Mouse (Mus musculus) heart, postnatal 10 days (tissue): ENCODE measurements around the gene Rnf141. TPM values are rescaled to one million over a fixed set of nuclear protein-coding genes. Genes with fewer than 3 reads are reported as not detected.

ENCODE experiments used
- DNase-seq, 2 experiments: peaks; one replicate each; pipeline ENCODE4 v3.0.0; 2021
- intact Hi-C: fragments of 180-260 bp; cut with DNase I; formaldehyde crosslinking; loops from one replicate; pipeline ENCODE4 v1.15.1; 2025
- total RNA-seq, 2 experiments: library from RNA; stranded (reverse); gene quantifications; 2 replicates each; pipeline ENCODE4 v1.2.3; 2021

The Rnf141 gene
- total RNA-seq, 2 experiments from 2014 or later: 50.4 to 51.2 TPM

DNA sequence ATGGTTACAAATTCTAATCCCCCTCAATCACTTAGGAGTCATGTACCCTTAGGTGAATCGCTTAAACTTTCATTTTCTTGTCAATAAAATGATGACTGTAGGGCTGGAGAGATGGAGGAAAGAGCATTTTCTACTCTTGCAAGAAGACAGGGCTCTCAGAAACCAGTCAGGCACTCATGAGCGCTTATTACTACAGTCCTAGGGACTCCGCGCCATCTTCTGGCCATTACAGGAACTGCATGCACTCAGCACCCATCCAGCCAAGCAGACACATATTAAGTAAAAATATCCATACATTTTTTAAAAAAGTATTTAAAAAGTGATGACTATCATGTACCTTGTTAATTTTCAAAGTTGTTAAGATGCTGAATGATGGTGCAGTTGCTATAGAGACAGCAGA lies 43.2 kb downstream of the Rnf141 start:
- intact Hi-C loops: loop anchor here (1.0 to 5.0 kb wide), 4 partner anchors 74 to 514 kb away; no protein-coding TSS in a partner anchor
- DNase-seq: peak; percentile 85 to 90

DNA sequence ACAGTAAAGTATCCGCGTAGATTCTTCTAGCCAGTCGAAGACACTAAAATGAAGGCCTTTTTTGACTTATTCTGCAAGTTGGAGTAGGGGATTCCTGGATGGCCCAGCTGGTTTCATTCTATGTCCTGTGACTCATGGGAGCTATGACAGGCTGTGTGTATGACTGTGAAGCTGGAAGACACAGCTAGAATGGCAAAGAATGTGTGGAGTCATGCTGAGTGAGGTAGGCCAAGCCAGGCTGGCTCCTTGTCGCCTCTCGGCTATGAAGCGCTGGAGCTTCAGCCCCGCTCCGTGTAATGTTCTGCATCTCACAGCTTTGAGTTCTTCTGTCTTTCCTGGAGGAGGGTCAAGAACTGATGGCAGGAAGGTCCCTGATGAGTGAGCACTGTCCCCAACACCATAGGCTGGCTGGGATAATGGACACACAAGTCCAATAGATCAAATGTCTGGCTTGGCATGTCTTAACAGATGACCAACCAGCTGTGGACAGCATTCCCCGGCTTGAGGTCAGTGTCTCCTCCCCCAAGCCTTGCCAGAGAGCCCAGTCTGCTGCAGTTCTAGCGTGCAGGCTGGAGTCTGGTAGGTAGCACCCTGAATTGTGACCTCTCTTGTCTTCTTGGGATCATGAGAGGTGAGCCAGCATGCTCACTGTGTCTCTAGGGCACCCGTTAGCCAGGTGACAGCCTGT lies 46.4 kb downstream of the Rnf141 start:
- intact Hi-C loops: no loop called here

DNA sequence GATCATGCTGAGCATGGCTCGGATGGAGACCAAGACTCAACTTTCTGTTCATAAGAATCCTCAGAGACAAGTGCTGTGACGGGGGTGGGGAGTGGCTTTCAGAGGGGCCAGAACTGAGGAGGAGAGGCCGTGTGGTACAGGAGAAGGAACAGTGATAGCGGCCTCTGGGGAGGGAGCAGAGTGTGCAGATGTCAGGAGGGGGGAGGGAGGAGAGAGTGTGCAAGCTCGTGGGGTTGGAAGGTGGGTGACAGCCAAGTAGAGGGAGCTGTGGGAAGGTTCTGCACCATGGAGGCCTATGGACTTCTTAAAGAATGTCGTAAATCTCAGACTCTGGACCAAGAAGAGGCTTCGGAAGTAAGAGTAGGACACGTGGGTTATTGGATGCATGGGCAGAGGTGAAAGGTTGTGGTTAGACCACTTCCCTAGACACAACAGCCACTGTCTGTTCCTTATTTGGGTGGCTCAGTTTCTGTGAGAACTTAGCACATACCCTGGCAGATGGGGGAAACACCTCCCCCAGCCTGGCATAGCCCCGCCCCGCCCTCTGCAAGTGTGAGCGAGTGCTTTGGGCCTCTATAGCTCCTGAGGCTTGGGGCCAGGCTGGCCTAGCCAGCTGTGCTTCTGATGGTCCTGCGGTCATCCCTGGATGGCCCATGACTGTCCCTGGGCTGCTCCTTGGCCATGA lies 47.7 kb downstream of the Rnf141 start:
- intact Hi-C loops: no loop called here
- no peak for DNase-seq

More for the DNA sequence above, 46.4 kb downstream of the Rnf141 start:
- peak in 1 of 2 experiments; percentile 29 for DNase-seq

DNA sequence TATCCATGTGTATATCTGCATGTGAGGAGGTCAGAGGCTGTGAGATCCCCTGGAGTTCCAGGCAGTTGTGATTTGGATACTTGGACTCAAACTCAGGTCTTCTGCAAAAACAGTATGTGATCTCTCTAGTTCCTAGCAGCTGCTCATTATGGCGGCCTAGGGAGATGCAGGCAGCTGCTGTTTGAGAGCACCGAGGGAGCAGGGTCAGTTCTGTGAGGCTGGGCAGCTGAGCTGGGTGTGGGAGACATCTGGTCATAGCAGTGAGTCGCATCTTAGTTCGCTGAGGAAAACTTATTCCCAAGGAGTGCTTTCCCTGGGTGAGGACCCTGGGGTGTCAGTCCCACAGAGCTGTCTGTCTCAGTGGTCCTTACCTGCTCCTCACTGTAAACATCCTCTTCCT lies 49.5 kb downstream of the Rnf141 start:
- intact Hi-C loops: no loop called here
- no peak for DNase-seq

DNA sequence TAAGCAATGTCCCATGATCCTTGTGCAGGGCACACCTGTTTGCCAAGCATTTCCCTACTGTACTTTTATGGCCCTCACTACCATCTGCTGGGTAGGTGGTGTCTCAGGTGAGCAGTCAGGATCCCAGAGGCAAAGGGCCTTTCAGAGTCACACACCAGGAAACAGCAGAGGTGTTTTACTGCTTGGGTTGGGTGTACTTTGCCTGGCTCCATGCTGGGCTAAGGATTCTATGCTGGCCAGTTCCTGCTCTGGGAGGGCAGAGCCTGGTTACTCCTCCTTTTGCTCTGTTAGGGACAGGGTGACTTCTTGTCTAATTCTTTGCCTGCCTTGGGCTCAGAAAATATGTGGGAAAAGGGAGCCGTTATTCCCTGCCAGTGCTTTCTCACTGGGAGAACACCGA lies 51.4 kb downstream of the Rnf141 start:
- intact Hi-C loops: no loop called here
- DNase-seq: no peak

DNA sequence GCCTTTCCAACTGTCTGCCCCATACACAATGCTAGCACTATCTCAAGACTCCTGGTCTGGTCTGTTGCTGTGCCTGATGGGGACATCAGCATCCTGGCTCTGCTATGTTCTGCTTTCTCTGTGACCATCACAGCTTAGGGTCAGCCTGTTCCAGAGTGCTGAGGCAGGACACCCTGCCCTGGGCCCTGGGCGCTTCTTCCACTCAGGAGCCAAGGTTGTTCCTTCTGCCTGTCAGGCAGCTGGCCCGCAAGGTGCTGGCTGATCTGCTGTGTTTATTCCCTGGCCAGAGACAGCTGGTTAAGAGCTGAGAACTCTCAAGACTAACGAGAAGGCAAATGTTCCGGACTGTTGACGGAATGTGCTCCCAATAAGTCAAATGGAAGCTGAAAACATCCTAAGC lies 52.1 kb downstream of the Rnf141 start:
- intact Hi-C loops: no loop called here
- no peak for DNase-seq

DNA sequence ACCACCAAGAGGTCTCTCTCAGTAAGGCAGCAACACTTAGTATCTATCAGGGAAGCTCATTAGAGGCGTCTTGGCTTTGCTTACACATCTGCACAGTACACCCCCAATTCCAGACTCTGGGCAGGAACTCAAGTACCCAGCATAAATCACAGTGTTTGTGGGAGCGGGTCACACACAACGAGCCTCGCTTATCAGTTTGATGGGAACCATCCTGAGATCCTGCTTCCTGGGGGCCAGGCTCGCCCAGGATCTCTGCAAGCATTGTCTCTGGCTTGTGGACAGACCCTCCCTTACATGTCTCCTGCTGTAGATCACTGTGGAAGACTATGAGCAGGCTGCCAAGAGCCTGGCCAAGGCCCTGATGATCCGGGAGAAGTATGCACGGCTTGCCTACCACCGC lies 53.4 kb downstream of the Rnf141 start:
- no peak for DNase-seq
- intact Hi-C loops: no loop called here

DNA sequence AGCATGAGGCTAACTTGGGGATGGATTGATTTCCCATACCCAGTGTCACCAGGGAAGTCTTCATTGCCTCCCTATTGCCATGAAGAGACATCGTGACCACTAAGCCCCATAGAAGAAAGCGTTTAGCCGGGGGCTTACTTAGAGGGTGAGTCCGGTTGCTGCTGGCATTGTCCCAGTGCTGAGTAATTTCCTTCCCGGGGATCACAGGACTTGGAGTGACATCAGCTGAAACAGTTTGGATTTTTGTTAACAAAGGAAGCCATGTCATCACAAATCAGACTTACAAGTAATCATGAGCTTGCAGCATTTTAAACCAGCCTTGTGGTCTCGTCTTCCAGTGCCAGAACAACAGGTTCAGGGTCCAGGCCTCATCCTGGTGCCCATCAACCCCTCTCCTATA lies 56.9 kb downstream of the Rnf141 start:
- peak; percentile 62 to 64 for DNase-seq
- intact Hi-C loops: loop anchor here (10.0 kb wide), 1 partner anchor 233 kb away; no protein-coding TSS in a partner anchor

DNA sequence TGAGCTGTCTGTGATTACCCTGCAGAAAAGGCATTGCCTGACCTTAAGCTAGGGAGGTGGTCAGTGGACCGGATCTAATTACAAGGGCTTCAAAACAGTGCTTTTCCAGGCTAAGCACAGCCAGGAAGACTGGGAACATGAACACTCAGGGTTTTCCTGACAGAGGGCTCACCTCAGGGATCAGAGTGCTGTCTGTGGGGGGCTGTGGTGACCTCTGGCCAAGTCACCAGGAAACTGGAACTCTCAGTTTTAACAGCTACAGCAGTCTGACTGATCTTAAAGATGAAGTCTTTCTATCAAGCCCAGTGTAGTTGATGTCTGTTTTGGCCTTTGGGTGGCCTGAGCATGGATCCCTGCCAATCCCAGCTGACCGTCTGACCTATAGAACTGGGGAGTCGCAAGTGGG lies 58.5 kb downstream of the Rnf141 start:
- no peak for DNase-seq
- intact Hi-C loops: loop anchor here (10.0 kb wide), 1 partner anchor 231 kb away; no protein-coding TSS in a partner anchor

DNA sequence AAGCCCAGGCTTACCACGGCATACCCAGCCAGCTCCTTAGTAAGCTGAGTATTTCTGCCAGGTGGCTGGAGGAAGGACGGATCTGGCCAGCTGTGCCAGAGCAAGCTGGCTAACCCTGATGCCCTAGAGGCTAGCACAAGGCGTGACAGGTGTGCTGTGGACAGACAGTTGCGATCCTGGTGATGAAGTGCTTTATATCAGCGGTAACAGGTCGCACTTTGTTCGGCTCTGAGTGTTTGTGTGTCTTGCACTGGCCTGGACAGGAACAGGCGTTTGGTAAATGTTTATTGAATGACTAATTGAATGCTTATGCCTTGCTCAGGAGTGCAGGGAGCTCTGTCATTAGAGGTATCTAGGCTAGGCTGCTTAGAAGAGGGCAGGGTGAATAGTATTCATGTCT lies 59.3 kb downstream of the Rnf141 start:
- intact Hi-C loops: loop anchor here (10.0 kb wide), 1 partner anchor 230 kb away; no protein-coding TSS in a partner anchor

DNA sequence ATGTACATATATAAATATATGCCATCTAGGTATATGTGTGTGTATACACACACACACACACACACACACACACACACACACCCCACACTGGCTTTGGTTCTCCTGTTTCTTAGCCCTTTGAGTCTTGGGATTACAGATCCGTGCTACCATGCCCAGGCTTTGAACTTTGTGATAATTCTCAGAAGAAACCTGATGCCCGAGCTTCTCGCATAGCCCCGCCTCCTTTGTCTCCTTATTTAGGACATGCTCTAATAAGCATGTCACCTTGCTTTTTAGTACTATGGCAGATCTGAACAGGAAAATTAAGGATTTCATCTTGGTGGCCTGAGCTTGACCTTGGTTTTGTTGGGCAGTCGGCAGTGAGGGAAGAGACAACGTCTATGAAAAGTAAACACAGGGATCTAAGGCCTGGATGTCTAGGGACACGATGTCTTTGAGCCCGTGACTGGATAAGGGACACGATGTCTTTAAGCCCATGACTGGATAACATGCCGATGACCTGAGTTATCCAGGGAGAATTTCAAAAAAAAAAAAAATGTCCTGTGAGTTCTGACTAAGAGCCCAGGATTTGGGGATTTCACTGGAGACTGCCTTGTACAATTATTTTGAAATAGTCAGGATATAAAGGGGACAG lies 61.3 kb downstream of the Rnf141 start:
- intact Hi-C loops: loop anchor here (10.0 kb wide), 1 partner anchor 228 kb away; no protein-coding TSS in a partner anchor
- peak in 1 of 2 experiments; percentile 15 for DNase-seq

More for the DNA sequence above, 59.3 kb downstream of the Rnf141 start:
- DNase-seq: no peak

DNA sequence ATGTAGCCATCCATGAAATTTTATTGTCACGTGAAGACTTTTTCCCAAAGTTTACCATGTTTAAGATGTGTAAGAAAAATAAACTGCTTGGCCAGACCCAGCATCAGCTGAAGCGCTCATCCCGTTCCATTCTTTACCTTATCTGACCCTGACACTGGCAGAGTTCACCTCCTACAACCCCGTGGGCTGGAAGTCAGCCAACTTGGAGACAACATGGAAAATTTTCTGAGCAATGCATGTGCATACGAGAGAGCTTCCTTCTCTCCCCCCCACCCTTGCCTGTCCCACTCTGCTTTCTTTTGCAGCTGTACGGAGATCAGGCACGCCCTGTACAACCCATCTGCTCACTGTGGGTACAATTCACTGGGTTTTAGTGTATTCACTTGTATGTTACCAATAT lies 62.1 kb downstream of the Rnf141 start:
- DNase-seq: peak; percentile 74 to 85
- intact Hi-C loops: loop anchor here (10.0 kb wide), 1 partner anchor 227 kb away; no protein-coding TSS in a partner anchor

DNA sequence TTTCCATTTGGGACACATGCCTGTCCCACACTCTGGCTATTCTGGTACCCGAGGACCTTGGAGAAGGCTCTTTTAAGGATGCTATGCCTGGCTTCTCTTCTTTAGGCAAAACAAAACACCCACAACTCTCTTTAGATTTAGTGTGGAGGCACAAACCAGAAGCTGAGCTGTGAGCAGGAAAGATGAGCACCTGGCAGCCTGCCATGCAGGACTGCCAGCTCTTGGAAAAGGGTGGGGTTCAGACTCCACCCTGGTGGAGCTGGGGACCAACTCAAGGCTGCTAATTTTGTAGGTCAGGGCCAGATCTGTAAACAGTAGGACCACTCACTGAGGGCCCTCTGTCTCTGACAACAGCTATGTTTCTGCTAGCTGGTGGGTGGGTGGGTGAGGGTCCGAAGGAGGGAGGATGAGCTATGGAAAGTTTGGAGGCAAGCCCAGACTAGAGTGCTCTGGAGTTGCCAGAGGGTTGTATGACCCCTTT lies 63.0 kb downstream of the Rnf141 start:
- intact Hi-C loops: loop anchor here (10.0 kb wide), 1 partner anchor 226 kb away; no protein-coding TSS in a partner anchor
- no peak for DNase-seq

DNA sequence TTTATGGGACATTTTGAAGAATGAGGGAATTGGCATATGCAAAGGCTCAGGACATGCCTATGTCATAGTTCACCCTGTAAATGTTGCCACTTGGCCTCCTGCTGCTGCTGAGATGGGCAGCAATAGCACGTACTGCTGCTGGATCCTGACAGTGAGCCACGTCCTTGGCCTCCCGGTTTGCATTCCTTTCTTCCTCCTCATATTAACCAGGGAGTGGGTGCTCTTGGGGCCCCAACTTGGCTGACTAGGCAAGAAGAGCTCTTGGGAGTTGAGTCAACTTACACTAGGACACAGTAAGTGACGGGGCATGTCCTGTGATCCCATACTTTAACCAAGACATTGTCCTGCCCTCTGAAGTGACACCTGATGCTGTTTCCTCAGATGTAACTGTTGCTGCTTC lies 63.7 kb downstream of the Rnf141 start:
- intact Hi-C loops: loop anchor here (10.0 kb wide), 1 partner anchor 226 kb away; no protein-coding TSS in a partner anchor

DNA sequence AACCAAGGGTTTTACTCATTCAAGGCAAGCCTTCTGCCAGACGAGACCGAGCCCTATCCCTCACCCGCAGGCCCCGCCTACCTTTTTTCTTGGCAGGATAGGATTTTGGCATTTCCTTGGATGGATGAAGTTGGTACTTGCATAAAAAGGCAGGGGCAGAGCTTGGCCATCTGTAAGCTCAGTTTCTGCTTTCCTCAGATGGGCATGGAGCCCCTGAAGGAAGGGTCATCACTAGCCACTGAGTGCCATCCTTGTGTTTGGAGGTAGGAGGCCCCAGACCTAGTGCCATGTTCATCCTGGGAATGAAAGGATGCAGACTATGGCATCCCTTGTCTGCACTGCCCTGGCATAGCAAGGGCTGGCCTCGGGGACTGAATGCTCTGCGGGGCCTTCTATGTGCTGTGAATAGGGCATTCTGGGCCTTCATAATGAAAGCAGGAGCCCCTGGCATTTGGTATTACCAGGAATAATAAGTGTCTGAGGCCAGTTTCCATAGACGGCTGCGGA lies 64.6 kb downstream of the Rnf141 start:
- intact Hi-C loops: loop anchor here (10.0 kb wide), 1 partner anchor 225 kb away; no protein-coding TSS in a partner anchor
- no peak for DNase-seq

More for the DNA sequence above, 63.7 kb downstream of the Rnf141 start:
- no peak for DNase-seq

DNA sequence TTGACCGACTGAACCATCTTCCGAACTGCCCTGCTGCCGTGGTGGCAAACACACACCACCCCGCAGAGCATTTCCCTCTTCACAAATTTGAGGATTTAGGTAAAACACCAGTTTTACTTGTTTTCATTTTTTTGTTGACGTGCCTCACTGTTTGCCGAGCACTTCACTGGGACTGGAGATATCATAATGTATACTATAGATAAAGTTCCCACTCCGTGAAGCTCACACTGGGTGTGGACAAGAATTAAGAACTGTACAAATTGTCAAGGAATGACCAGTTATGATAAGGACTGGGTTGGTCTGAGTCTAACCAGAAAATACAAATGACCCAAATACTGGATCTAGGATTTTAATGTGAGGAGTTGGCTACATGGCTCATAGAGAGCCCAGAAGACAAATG lies 65.3 kb downstream of the Rnf141 start:
- DNase-seq: no peak
- intact Hi-C loops: no loop called here

DNA sequence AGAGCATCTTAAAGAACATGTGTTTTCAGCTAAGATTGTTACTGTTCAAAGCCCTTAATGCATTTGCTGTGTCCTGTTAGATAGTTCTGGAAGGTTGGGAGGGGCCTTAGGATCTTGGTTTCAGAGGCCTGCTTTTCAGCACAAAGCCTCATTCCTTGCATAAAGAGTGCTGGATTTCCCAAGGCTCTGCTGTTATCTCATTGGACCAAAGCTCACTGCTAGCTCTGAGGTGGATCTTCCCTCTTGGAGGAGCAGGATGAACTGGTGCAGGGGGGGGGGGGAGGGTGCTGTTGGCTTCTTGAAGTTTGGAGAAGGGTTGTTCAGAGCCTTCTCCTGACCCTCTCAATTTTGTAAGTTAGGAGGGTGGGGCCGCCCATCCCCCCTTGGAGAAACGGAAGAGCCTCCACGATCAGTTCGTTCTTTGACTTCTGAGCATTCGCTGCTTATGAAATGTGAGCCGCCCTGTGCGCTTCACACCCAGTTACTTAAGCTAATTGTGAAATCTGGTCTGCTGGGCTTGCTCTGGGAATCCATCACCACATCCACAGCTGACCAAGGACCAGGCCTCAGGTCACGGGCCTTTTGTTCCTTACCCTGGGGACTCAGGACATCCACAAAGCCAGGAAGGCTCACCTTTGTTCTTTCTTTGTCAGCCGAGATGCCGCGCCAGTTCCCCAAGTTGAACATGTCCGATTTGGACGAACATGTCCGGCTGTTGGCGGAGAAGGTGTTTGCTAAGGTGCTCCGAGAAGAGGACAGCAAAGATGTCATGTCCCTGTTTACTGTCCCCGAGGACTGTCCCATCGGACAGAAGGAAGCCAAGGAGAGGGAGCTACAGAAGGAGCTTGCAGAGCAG lies 66.9 kb downstream of the Rnf141 start:
- DNase-seq: no peak
- intact Hi-C loops: no loop called here

DNA sequence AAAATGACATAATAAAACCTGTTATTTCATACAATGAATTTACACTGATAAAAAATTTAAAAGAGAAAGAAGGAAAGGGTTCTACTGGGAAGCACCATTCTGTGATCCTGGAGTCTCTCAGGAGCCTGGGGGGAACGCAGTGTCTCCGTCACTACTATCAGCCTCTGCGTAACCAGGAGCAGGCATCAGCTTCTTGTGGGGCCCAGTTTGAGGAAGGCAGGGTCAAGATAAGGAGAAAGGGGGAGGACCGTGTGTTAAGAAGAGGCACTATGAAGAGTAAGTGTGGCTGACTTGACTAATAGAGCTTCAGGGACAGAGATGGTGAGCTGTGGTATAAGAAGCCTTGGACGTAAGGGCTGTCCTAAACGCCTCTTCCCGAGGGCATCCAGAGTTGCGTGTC lies 69.6 kb downstream of the Rnf141 start:
- intact Hi-C loops: no loop called here
- no peak for DNase-seq

DNA sequence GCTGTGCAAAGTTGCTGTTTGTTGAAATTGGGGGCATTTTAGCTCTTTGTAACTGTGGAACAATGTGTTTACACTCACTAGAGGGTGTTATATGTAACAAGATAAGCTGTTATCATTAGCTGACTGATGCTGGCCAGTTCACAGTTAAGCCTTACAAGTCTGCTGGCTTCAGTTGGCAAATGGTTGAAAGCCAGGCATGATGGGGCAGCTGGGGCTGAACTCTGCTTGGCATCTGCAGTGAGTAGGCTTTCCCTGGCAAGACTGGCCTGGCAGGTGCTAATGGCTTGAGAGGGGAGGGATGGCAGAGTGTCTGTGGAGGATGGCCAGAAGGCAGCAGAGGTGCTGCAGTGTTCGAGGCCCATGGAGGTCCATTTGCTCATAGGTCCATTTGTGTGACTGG lies 70.2 kb downstream of the Rnf141 start:
- DNase-seq: peak; percentile 62 to 68
- intact Hi-C loops: no loop called here
